Mouse (Mus musculus): ENCODE data around the gene Vmn2r78. TPM values are rescaled to one million over a fixed set of nuclear protein-coding genes. Genes with fewer than 3 reads are reported as not detected.
"Not testable (repeated sequence)": the region's sequence is repeated elsewhere in the genome, so short reads cannot be mapped to it uniquely, and the experiment has no call there.

The Vmn2r78 gene
- not detected in 3 replicates for total RNA-seq (2017)

DNA sequence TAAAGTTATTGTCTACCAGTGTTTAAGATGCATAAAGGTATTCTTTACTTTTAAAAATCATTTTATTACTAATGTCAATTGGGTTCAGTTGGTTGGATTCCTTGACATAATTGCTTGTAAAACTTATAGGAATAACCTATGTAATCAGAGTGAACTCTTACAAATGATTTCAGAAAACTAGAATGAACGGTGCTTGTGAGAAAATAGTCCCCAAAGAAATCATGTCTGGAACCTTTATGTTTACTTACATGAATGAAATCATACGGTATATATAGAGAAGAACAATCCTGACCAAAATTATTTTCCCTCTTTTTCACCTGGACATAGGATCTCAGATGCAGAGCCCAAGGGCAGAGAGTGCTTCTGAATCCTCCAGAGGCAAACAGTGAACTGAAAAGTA is at the start of gene Vmn2r78:
TSS of gene Vmn2r78 (plus strand) at position 301 of the 400 bp plus-strand sequence.
- ATAC-seq (replicated peaks; ENCODE audit: insufficient number of reproducible peaks, low FRiP score, low TSS enrichment, poor library complexity, severe bottlenecking), result not testable (repeated sequence)

DNA sequence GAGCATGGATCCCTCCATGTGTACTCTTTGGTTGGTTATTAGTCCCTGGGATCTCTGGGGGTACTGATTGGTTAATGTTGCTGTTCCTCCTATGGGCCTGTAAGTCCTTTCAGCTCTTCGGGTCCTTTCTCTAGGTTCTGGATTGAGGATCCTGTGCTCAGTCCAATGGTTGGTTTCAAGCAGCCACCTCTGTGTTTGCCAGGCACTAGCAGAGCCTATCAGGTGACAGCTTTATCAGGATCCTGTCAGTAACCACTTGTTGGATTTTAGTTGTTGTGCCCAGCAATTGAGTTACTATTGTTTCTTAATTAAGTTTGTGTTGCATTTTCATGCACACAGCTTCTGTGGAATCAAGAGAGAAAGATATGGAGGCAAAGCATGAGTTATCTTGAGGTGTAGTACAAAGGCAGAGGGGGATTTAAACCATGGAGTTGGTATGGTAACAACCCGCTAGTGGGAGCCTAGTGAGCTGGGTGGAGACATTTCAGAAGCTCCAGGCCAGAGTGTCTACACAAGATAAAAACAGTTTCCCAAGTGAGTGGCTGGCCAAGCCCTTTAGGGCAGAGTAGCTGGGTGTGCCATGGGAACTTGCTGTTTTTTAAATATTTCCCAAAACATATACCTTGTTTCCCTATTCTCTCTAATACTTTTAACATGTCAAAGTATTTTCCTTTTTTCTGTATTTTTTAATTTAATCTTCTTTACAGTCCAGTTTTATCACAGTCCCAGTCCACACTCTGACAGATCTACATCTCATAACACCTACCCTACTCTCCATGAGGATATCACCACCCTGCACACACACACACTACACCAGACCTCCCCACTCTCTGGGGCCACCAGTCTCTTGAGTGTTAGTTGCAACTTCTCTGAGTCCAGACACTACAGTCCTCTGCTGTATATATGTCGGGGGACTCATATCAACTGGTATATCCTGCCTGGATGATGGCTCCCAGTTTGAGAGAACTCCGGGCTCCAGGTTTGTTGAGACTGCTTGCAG is 25.1 kb upstream of the Vmn2r78 start:
- ATAC-seq (replicated peaks; ENCODE audit: insufficient number of reproducible peaks, low FRiP score, low TSS enrichment, poor library complexity, severe bottlenecking), result no peak

DNA sequence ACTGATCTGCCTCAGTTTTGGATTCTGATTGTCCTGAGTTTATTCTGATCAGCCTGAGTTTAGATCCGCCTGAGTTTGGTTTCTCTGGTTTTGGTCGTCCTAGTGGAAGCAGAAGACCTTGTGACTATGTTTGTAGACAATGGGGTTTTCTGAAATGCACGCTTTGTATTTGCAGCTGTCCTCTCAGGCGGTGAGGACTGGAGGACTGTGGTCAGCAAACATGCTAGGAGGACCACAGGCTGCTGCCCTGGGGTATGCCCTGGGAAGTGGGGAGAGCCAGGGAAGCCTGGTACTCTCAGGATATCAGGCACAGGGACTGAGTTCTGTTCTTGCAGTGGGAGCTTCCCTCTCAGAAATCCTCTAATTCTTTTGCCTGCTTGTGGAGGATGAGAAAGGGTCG is 22.4 kb downstream of the Vmn2r78 start:
- no peak for ATAC-seq (replicated peaks; ENCODE audit: insufficient number of reproducible peaks, low FRiP score, low TSS enrichment, poor library complexity, severe bottlenecking)

DNA sequence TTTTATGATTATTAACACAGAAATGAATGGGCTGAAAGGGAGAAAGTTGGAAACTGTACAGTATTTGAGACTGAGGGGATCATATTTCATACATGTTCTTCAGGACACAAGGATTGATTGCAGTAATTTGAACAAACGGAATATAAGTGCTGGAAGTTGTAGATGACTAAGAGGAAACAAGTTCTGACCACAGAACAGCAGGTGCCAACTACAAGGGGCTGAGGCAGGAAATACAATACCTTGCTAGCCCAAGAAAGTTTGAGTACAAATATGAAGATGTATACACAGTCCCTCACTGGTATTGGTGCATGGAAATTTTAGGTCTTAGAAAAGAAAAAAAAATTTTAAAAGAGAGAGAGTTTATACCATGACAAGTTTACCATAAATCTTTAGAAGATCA is 79.8 kb downstream of the Vmn2r78 start:
- no peak for ATAC-seq (replicated peaks; ENCODE audit: insufficient number of reproducible peaks, low FRiP score, low TSS enrichment, poor library complexity, severe bottlenecking)

DNA sequence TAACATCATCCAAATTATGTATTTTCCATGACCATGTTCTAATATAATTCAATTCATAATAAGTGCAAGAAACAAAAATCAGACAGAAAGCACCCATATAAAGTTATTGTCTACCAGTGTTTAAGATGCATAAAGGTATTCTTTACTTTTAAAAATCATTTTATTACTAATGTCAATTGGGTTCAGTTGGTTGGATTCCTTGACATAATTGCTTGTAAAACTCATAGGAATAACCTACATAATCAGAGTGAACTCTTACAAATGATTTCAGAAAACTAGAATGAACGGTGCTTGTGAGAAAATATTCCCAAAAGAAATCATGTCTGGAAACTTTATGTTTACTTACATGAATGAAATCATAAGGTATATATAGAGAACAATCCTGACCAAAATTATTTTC is 80.9 kb downstream of the Vmn2r78 start, which contains the start of gene Vmn2r79:
TSS of gene Vmn2r79 (plus strand) at position 301 of the 400 bp plus-strand sequence.
- ATAC-seq (replicated peaks; ENCODE audit: insufficient number of reproducible peaks, low FRiP score, low TSS enrichment, poor library complexity, severe bottlenecking), result not testable (repeated sequence)

Other genes starting within 250 kb of the Vmn2r78 start
- not detected in 3 replicates for gene Olfr292, start 226.8 kb upstream of the Vmn2r78 start, total RNA-seq (2017)
- 1.0 TPM in 1 of 3 replicates, not detected in the others for gene Folh1, start 139.2 kb upstream of the Vmn2r78 start, total RNA-seq (2017)
- 0.43 TPM in 1 of 3 replicates, not detected in the others for gene Vmn2r77, start 120.1 kb upstream of the Vmn2r78 start, total RNA-seq (2017)
- gene Vmn2r79, start 81.0 kb downstream of the Vmn2r78 start, total RNA-seq (2017), result not detected in 3 replicates